Mouse (Mus musculus): ENCODE results near the gene Xlr3b. TPM values are rescaled to one million over a fixed set of nuclear protein-coding genes. Genes with fewer than 3 reads are reported as not detected.
A peak's percentile ranks its signal among the peaks of the same experiment; 100 is the strongest.
"Not testable (repeated sequence)": the region's sequence is repeated elsewhere in the genome, so short reads cannot be mapped to it uniquely, and the experiment has no call there.

The Xlr3b gene
- 12.6 and 12.9 TPM in 2 replicates for polyA plus RNA-seq (2015; fragmentation: Nextera tagmentation; extraction: Ambion mirVana)

DNA sequence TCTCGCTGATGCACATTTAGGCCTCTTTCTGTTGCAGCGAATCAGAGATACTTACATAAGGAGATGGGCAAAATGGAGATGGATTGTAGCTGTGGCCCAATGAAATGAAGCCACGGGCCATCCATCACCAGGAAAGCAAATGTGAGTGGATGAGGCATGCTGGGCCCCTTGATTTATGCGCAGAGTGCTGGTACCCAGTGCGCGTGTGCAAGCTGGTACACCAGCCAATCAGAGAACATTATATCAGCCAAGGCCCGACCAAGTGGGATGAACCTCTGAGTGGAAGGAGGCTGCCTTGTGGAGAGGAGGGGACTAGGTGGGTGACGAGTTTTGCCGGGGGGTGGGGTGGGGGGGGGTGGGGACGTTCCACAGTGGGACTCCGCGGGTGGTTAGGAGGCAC lies at the start of gene Xlr3b:
Xlr3b (plus strand) TSS at position 274 of the 400 bp plus-strand sequence.
- H3K27ac ChIP-seq; H3K4me2 ChIP-seq; H3K9me3 ChIP-seq; H3K4me1 ChIP-seq; ATAC-seq (ENCODE audit: insufficient number of reproducible peaks, low FRiP score, low TSS enrichment, low read depth); H3K4me3 ChIP-seq; H3K27me3 ChIP-seq; H3K36me3 ChIP-seq; H3K9ac ChIP-seq: not testable (repeated sequence)
- WGBS, result 79% methylated on average over 12 of the region's 12 CpGs

GRCm38 (mm10) chrX:73143218-73143618 lies 48.8 kb upstream of the Xlr3b start:
- not testable (repeated sequence) for H3K4me1 ChIP-seq; H3K9ac ChIP-seq; ATAC-seq (ENCODE audit: insufficient number of reproducible peaks, low FRiP score, low TSS enrichment, low read depth); H3K36me3 ChIP-seq; H3K4me3 ChIP-seq; H3K4me2 ChIP-seq; H3K9me3 ChIP-seq; H3K27ac ChIP-seq; H3K27me3 ChIP-seq
- no CpG with 5 or more reads among the region's 7 CpGs for WGBS

- not testable (repeated sequence) for H3K4me1 ChIP-seq; H3K4me3 ChIP-seq; ATAC-seq (ENCODE audit: insufficient number of reproducible peaks, low FRiP score, low TSS enrichment, low read depth); H3K9ac ChIP-seq; H3K9me3 ChIP-seq; H3K4me2 ChIP-seq; H3K27ac ChIP-seq; H3K27me3 ChIP-seq; H3K36me3 ChIP-seq
- no CpG with 5 or more reads among the region's 20 CpGs for WGBS
Observed at GRCm38 (mm10) chrX:73148496-73148895, 43.5 kb upstream of the Xlr3b start, which contains the start of gene Xlr5b. Gene Xlr5b, plus strand, starts transcription at chrX:73148796.

DNA sequence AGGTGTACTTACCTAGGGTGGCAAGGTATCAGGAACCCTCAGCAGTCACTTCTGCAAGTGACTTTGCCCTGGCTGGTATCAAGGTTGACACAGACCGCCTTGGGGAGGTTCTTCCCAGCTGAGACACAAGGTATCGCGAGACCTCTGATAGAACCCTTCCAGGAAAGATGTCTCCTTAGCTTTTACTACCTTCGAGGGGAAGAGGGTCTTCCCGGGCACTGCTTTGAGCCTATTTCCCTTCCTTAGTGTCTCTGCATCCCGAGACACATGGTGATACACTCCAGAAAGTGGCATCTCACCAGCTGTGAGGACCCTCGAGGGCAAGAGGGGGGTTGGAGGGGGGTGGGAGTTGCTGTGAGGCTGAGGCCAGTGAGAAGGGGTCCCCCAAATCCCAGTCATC lies 42.7 kb upstream of the Xlr3b start, which contains the start of gene DXBay18:
DXBay18 (minus strand) TSS at position 101 of the 400 bp plus-strand sequence.
- H3K27ac ChIP-seq; ATAC-seq (ENCODE audit: insufficient number of reproducible peaks, low FRiP score, low TSS enrichment, low read depth); H3K36me3 ChIP-seq; H3K27me3 ChIP-seq; H3K4me1 ChIP-seq; H3K9me3 ChIP-seq; H3K9ac ChIP-seq; H3K4me2 ChIP-seq; H3K4me3 ChIP-seq: not testable (repeated sequence)
- WGBS, result no CpG with 5 or more reads among the region's 7 CpGs

- not testable (repeated sequence) for H3K27ac ChIP-seq, H3K9ac ChIP-seq
Observed at GRCm38 (mm10) chrX:73176889-73177288, 15.1 kb upstream of the Xlr3b start, which contains the start of gene Spin2d. Gene Spin2d, minus strand, starts transcription at chrX:73176989.

GRCm38 (mm10) chrX:73213819-73214564 lies 22.0 kb downstream of the Xlr3b start, which contains the start of gene Xlr4b:
Gene Xlr4b, plus strand, starts transcription at chrX:73214333.
- not testable (repeated sequence) for H3K4me1 ChIP-seq; H3K27me3 ChIP-seq; H3K9me3 ChIP-seq; ATAC-seq (ENCODE audit: insufficient number of reproducible peaks, low FRiP score, low TSS enrichment, low read depth); H3K36me3 ChIP-seq; H3K27ac ChIP-seq; H3K9ac ChIP-seq; H3K4me2 ChIP-seq; H3K4me3 ChIP-seq
- 80% methylated on average over 19 of the region's 19 CpGs for WGBS

More at GRCm38 (mm10) chrX:73176889-73177288, 15.1 kb upstream of the Xlr3b start, which contains the start of gene Spin2d:
- H3K9me3 ChIP-seq; H3K36me3 ChIP-seq; H3K4me1 ChIP-seq; H3K27me3 ChIP-seq; H3K4me3 ChIP-seq; ATAC-seq (ENCODE audit: insufficient number of reproducible peaks, low FRiP score, low TSS enrichment, low read depth); H3K4me2 ChIP-seq: not testable (repeated sequence)
- 88% methylated on average over 4 of the region's 15 CpGs for WGBS

- Histone ChIP-seq H3K4me2 (no peak overlapping the region), H3K4me1 (no peaks in the 10 kb centered on the region; the same call in 1 of the 2 replicates), H3K27me3 (peaks cover 13% of the 10 kb centered on the region), H3K36me3 (no peaks in the 10 kb centered on the region), H3K9me3 (no peaks in the 10 kb centered on the region), H3K27ac (no peak overlapping the region), H3K4me3 (no peak overlapping the region), H3K9ac (no peak overlapping the region)
- WGBS, result 48% methylated on average over 1 of the region's 1 CpGs
- no peak for ATAC-seq (ENCODE audit: insufficient number of reproducible peaks, low FRiP score, low TSS enrichment, low read depth)
Observed at GRCm38 (mm10) chrX:73225365-73225764, 33.4 kb downstream of the Xlr3b start.

GRCm38 (mm10) chrX:73227914-73228605 lies 36.1 kb downstream of the Xlr3b start, which contains the start of gene F8a:
Gene F8a, plus strand, starts transcription at chrX:73228291.
- ATAC-seq (ENCODE audit: insufficient number of reproducible peaks, low FRiP score, low TSS enrichment, low read depth), result peak; percentile 94
- peak within 1 kb of the TSS; percentile 57 for H3K4me3 ChIP-seq
- peak within 1 kb of the TSS; percentile 44 for H3K9ac ChIP-seq
- no peaks in the 10 kb centered on the region; the same call in 1 of the 2 replicates for H3K4me1 ChIP-seq
- 25% methylated on average over 39 of the region's 39 CpGs for WGBS
- H3K4me2 ChIP-seq, result peak within 1 kb of the TSS; percentile 77
- H3K9me3 ChIP-seq, result no peaks in the 10 kb centered on the region
- peaks cover 16% of the 10 kb centered on the region for H3K27me3 ChIP-seq
- peak within 1 kb of the TSS; percentile 86 for H3K27ac ChIP-seq
- H3K36me3 ChIP-seq, result no peaks in the 10 kb centered on the region

DNA sequence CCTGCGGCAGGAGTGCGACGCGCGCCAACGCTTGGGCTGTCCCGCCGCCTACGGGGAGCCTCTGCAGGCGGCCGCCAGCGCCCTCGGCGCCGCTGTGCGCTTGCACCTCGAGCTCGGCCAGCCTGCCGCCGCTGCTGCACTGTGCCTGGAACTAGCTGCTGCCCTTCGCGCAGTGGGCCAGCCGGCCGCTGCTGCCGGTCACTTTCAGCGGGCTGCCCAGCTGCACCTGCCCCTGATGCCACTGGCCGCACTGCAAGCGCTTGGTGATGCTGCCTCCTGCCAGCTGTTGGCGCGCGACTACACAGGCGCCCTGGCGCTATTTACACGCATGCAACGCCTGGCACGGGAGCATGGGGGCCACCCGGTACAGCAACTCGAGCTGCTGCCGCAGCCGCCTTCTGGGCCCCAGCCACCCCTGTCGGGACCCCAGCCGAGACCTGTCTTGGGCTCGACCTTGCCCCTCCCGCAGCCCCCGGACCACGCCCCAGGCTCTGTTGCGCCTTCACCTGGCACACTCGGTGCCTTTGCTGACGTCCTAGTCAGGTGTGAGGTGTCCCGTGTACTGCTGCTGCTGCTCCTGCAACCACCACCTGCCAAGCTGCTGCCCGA lies 36.7 kb downstream of the Xlr3b start:
- Histone ChIP-seq H3K4me3 (peak overlapping the region; percentile 57), H3K9me3 (no peaks in the 10 kb centered on the region), H3K4me2 (peak overlapping the region; percentile 77), H3K9ac (peak overlapping the region; percentile 44), H3K4me1 (no peaks in the 10 kb centered on the region; the same call in 1 of the 2 replicates), H3K36me3 (no peaks in the 10 kb centered on the region), H3K27ac (peak overlapping the region; percentile 86), H3K27me3 (peaks cover 16% of the 10 kb centered on the region)
- peak; percentile 55; the same call in 1 of the 2 replicates for ATAC-seq (ENCODE audit: insufficient number of reproducible peaks, low FRiP score, low TSS enrichment, low read depth)
- WGBS, result 19% methylated on average over 50 of the region's 51 CpGs

DNA sequence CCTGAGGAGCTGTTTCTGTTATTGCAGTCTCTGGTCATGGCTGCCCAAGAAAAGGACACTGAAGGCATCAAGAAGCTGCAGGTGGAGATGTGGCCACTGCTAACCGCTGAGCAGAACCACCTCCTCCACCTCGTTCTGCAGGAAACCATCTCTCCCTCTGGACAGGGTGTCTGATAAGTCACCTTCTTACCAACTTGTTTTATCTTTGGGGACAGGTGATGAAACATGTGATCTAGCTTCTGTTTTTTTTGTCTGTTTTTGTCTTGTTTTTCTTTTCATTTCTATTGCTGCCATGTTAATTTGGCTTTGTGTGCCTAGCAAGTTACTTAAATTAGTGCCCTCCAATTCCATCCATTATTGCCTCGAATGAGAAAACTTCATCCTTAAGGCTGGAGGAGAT lies 37.3 kb downstream of the Xlr3b start:
- no peak overlapping the region for H3K9ac ChIP-seq
- H3K27me3 ChIP-seq, result peaks cover 16% of the 10 kb centered on the region
- H3K4me3 ChIP-seq, result peak overlapping the region; percentile 57
- H3K4me2 ChIP-seq, result peak overlapping the region; percentile 77
- 37% methylated on average over 3 of the region's 3 CpGs for WGBS
- no peaks in the 10 kb centered on the region for H3K36me3 ChIP-seq
- no peak overlapping the region for H3K27ac ChIP-seq
- ATAC-seq (ENCODE audit: insufficient number of reproducible peaks, low FRiP score, low TSS enrichment, low read depth), result no peak
- no peaks in the 10 kb centered on the region for H3K9me3 ChIP-seq
- no peaks in the 10 kb centered on the region; the same call in 1 of the 2 replicates for H3K4me1 ChIP-seq

GRCm38 (mm10) chrX:73242821-73243325 lies 50.9 kb downstream of the Xlr3b start, which contains the start of gene Xlr4c:
Gene Xlr4c, minus strand, starts transcription at chrX:73243130.
- not testable (repeated sequence) for H3K36me3 ChIP-seq; ATAC-seq (ENCODE audit: insufficient number of reproducible peaks, low FRiP score, low TSS enrichment, low read depth); H3K4me1 ChIP-seq; H3K27me3 ChIP-seq; H3K27ac ChIP-seq; H3K9ac ChIP-seq; H3K9me3 ChIP-seq; H3K4me2 ChIP-seq; H3K4me3 ChIP-seq
- WGBS, result 84% methylated on average over 14 of the region's 14 CpGs
